Mouse (Mus musculus) limb, embryonic 12.5 days (tissue): ENCODE data around the gene CN725425. TPM values are rescaled to one million over a fixed set of nuclear protein-coding genes. Genes with fewer than 3 reads are reported as not detected.

Source experiments
- ATAC-seq: fragments of 200-750 bp; cut with Nextera tagmentation; 2 replicates; pipeline ENCODE4 v1.8.0; 2017; ENCODE audit warnings: low read depth, moderate TSS enrichment; ENCODE audit not compliant: insufficient number of reproducible peaks, insufficient read depth, low FRiP score, low TSS enrichment
- H3K27ac ChIP-seq: fragments of 300-500 bp; sonication (generic); 2 replicates; pipeline ENCODE4 v1.5.1; 2016; ENCODE audit warnings: mild to moderate bottlenecking, moderate library complexity
- H3K27me3 ChIP-seq: fragments of 300-500 bp; sonication (generic); 2 replicates; pipeline ENCODE4 v1.6.1; 2016; ENCODE audit warnings: mild to moderate bottlenecking, moderate library complexity
- H3K36me3 ChIP-seq: fragments of 300-500 bp; sonication (generic); 2 replicates; pipeline ENCODE4 v1.6.1; 2016; ENCODE audit warnings: mild to moderate bottlenecking, moderate library complexity
- H3K4me1 ChIP-seq: fragments of 300-500 bp; sonication (generic); replicated peaks from 2 replicates; pipeline ENCODE4 v1.6.1; 2016
- H3K4me2 ChIP-seq: fragments of 300-500 bp; sonication (generic); 2 replicates; pipeline ENCODE4 v1.6.1; 2016; ENCODE audit warnings: mild to moderate bottlenecking, moderate library complexity
- H3K4me3 ChIP-seq: fragments of 300-500 bp; sonication (generic); replicated peaks from 2 replicates; pipeline ENCODE4 v1.5.1; 2016; ENCODE audit warnings: mild to moderate bottlenecking
- H3K9ac ChIP-seq: fragments of 300-500 bp; sonication (generic); replicated peaks from 2 replicates; pipeline ENCODE4 v1.6.1; 2016; ENCODE audit warnings: mild to moderate bottlenecking, moderate library complexity
- H3K9me3 ChIP-seq: fragments of 300-500 bp; sonication (generic); 2 replicates; pipeline ENCODE4 v1.6.1; 2016; ENCODE audit warnings: mild to moderate bottlenecking, moderate library complexity
- WGBS: fragments of 180-500 bp; shearing (Covaris S2); methylation state at CpG from one replicate; pipeline ENCODE4 v1.1.7; 2016; 5-methylcytosine and 5-hydroxymethylcytosine counted together
- polyA plus RNA-seq: library from polyadenylated mRNA; unstranded; fragments of >200 nt; fragmentation: Nextera tagmentation; extraction: Ambion mirVana; gene quantifications from 2 replicates; pipeline ENCODE4 v1.2.1, GENCODE M21; 2016

CN725425 gene
- polyA plus RNA-seq, 1 experiment from 2014 or later = not detected

- no peak overlapping the region for H3K9ac ChIP-seq
- H3K27me3 ChIP-seq = no peaks in the 10 kb centered on the region
- H3K4me2 ChIP-seq = no peak overlapping the region
- no peaks in the 10 kb centered on the region for H3K4me1 ChIP-seq
- no peaks in the 10 kb centered on the region for H3K9me3 ChIP-seq
- no peak overlapping the region for H3K27ac ChIP-seq
- WGBS = 76% methylated on average over 15 of the region's 15 CpGs
- ATAC-seq = no peak
- H3K4me3 ChIP-seq = no peak overlapping the region
- no peaks in the 10 kb centered on the region for H3K36me3 ChIP-seq
These were observed 19.2 kb upstream of the CN725425 start for GRCm38 (mm10) chr15:91179911-91180622.

DNA sequence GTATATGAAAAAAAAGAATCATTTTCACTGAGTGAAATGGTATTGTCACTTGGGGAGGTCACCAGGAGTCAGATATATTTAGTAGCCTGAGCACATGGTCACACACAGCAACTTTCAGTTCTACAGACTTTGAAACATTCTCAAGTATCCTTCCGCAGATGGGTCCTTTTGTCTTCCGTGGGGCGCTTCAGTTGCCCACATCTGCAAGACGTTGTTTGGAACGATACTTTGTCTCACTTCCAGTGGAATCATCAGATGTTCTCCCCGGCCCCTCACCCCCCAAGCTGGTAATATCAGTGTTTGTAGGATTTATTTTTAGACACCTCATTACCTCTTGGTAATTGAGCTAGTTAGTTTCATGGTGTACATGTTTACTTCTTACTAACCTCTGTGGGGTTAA is 12.9 kb upstream of the CN725425 start:
- H3K4me2 ChIP-seq = no peak overlapping the region
- peaks cover 11% of the 10 kb centered on the region for H3K4me1 ChIP-seq
- no peaks in the 10 kb centered on the region for H3K36me3 ChIP-seq
- no peak overlapping the region for H3K9ac ChIP-seq
- H3K27me3 ChIP-seq = no peaks in the 10 kb centered on the region; the same call in 1 of the 2 replicates
- no peak for ATAC-seq
- H3K9me3 ChIP-seq = no peaks in the 10 kb centered on the region
- no peak overlapping the region for H3K27ac ChIP-seq
- 75% methylated on average over 6 of the region's 6 CpGs for WGBS
- no peak overlapping the region for H3K4me3 ChIP-seq

DNA sequence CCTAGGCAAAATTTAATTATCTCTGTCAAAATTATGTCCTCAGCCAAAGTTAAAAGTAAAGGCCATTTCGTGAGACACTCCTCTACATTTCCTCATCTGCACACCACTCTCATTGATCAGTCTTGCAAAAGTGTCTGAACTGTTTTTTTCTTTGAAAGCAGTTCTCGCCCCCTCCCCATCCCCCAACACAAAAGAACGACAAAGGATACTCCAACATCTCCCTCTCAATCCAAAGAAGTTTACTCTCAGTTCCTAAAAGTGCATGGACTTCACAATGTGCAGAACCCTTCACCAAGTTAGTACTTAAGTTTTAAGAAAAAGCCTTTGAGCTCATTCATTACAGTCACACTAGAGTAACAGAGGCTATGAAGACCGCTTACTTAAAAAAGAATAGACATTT is 9.3 kb upstream of the CN725425 start:
- Histone ChIP-seq H3K9ac (no peak overlapping the region), H3K4me3 (peak overlapping the region; percentile 41), H3K4me1 (peaks cover 11% of the 10 kb centered on the region), H3K36me3 (no peaks in the 10 kb centered on the region), H3K27me3 (no peaks in the 10 kb centered on the region; the same call in 1 of the 2 replicates), H3K27ac (no peak overlapping the region), H3K9me3 (no peaks in the 10 kb centered on the region), H3K4me2 (peak overlapping the region; percentile 60)
- WGBS = 31% methylated on average over 4 of the region's 4 CpGs
- no peak for ATAC-seq

DNA sequence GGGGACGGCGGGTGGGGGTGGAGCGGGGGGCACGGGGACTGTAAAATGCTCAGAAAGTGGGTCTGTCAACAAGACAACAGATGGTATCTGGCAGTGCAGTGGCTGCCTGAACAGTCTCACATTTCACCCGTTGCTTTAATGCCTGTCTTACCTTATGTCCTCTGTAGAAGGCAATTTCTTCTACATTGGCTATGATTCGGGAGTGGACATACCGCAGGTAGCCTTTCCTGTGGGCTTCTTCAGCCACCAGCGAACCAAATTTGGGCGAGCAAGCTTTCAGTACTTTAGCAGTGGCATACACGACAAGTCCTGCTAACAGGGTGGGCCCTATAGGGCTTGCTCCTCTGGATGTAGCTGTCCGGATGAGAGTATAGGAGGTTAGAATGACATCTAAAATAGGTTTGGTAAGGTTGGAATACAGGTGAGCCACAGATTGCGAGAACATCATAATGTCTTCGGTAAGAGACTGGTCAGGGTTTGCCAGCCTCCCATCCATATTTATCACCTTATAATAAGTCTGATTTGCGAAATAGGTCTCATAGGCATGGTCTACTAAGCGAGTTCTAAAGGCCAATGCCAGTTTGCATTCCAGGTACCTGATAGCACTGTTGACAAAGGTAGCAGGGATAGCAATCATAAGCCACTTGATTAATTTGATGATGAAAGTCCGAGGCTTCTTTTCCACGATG is 8.6 kb upstream of the CN725425 start:
- Histone ChIP-seq H3K27me3 (no peaks in the 10 kb centered on the region; the same call in 1 of the 2 replicates), H3K4me2 (peak overlapping the region; percentile 60), H3K36me3 (no peaks in the 10 kb centered on the region), H3K27ac (peak overlapping the region; percentile 79), H3K4me1 (peaks cover 11% of the 10 kb centered on the region), H3K9me3 (no peaks in the 10 kb centered on the region), H3K9ac (0 out of 2 replicates have a peak overlapping the region, but pooled peaks have one; percentile 18), H3K4me3 (peak overlapping the region; percentile 41)
- WGBS = 47% methylated on average over 17 of the region's 17 CpGs
- no peak for ATAC-seq

- Histone ChIP-seq H3K36me3 (no peaks in the 10 kb centered on the region), H3K4me3 (peak within 1 kb of the TSS; percentile 41), H3K9ac (peak within 1 kb of the TSS; percentile 42; the same call in 1 of the 2 replicates), H3K4me2 (peak within 1 kb of the TSS; percentile 60), H3K4me1 (peaks cover 11% of the 10 kb centered on the region), H3K27me3 (no peaks in the 10 kb centered on the region; the same call in 1 of the 2 replicates), H3K27ac (peak within 1 kb of the TSS; percentile 79), H3K9me3 (no peaks in the 10 kb centered on the region)
- under 1% methylated on average over 22 of the region's 22 CpGs for WGBS
- peak; percentile 93 for ATAC-seq
These were observed 7.7 kb upstream of the CN725425 start, which contains the start of gene Abcd2 for GRCm38 (mm10) chr15:91191412-91192222. Gene Abcd2, minus strand, starts transcription at chr15:91191799.

- H3K27ac ChIP-seq = peak overlapping the region; percentile 79
- H3K9ac ChIP-seq = peak overlapping the region; percentile 42; the same call in 1 of the 2 replicates
- H3K4me1 ChIP-seq = peaks cover 11% of the 10 kb centered on the region
- H3K36me3 ChIP-seq = no peaks in the 10 kb centered on the region
- no peaks in the 10 kb centered on the region for H3K9me3 ChIP-seq
- ATAC-seq = no peak; the same call in 1 of the 2 replicates
- peak overlapping the region; percentile 60 for H3K4me2 ChIP-seq
- no peaks in the 10 kb centered on the region; the same call in 1 of the 2 replicates for H3K27me3 ChIP-seq
- WGBS = 12% methylated on average over 7 of the region's 7 CpGs
- H3K4me3 ChIP-seq = peak overlapping the region; percentile 41
These were observed 7.1 kb upstream of the CN725425 start for GRCm38 (mm10) chr15:91192223-91192598.

DNA sequence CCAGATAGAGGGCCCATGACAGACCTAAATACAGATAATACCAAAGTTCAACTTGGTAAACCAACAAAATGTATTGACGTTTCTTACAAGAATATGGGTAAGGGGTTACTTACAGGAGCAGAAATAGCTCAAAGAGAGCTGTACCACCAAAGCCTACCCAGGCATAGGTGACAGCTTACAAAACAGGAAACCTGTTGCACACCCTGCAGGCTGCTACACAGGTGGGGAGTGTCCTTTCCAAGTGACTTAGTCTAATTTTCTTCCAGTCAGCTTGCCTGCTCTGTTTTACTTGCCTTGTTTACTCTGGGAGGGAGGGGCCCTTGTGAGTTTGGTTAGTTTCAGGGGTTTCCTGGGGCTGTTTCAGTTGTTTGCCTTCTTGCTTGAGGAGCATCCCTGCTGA is 1.5 kb downstream of the CN725425 start:
- Histone ChIP-seq H3K27ac (no peak overlapping the region), H3K9ac (no peak overlapping the region), H3K4me1 (no peaks in the 10 kb centered on the region), H3K4me3 (no peak overlapping the region), H3K36me3 (no peaks in the 10 kb centered on the region), H3K9me3 (no peaks in the 10 kb centered on the region), H3K4me2 (no peak overlapping the region), H3K27me3 (no peaks in the 10 kb centered on the region)
- no peak for ATAC-seq
- WGBS = 93% methylated on average over 1 of the region's 1 CpGs

- no peaks in the 10 kb centered on the region for H3K27me3 ChIP-seq
- H3K4me3 ChIP-seq = no peak overlapping the region
- ATAC-seq = no peak
- WGBS = 98% methylated on average over 1 of the region's 1 CpGs
- H3K9ac ChIP-seq = no peak overlapping the region
- no peak overlapping the region for H3K27ac ChIP-seq
- no peaks in the 10 kb centered on the region for H3K4me1 ChIP-seq
- H3K4me2 ChIP-seq = no peak overlapping the region
- no peaks in the 10 kb centered on the region for H3K36me3 ChIP-seq
- H3K9me3 ChIP-seq = no peaks in the 10 kb centered on the region
These were observed 3.2 kb downstream of the CN725425 start for GRCm38 (mm10) chr15:91202486-91202885.

DNA sequence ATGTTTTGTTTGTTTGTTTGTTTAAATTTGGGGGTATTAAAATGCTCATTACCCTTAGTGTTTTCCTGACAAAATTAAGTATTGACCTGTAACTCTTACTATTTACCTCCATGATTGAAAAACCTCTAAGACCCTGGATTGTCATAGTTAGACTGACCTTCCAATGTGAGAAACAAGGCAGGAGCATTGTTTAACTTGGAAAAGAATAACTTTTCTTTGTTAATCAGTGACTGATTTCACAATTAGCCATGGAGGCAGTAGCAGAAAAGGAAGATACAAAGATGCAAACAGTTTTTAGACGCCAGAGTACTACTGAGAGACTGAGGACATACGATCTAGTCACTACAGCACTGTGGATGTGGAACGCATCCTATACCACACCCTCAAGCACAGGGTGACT is 4.2 kb downstream of the CN725425 start:
- H3K9ac ChIP-seq = no peak overlapping the region
- no peak for ATAC-seq

DNA sequence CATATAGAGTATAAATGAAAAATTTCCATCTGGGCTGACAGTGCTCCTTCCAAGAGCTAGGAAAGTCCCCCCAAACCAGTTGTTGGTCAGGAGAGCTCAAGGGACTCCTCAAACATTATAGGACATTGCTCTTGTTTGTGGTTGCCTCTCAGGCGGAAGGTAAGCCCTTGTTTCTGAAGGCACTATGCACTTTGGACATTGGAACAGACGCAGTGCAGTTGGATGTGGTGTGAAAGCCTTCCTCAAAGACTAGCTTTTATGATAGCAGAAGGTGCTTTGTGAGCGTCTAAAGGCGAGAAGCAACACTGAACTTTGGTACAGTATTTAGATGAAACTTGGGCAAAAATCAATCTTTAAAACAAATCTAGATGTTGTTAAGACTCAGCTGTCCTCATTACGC is 7.2 kb downstream of the CN725425 start:
- no peak overlapping the region for H3K9ac ChIP-seq
- H3K4me3 ChIP-seq = no peak overlapping the region
- H3K27ac ChIP-seq = no peak overlapping the region
- H3K4me1 ChIP-seq = no peaks in the 10 kb centered on the region
- H3K36me3 ChIP-seq = no peaks in the 10 kb centered on the region
- H3K9me3 ChIP-seq = no peaks in the 10 kb centered on the region
- no peak overlapping the region for H3K4me2 ChIP-seq
- 86% methylated on average over 5 of the region's 5 CpGs for WGBS
- no peaks in the 10 kb centered on the region for H3K27me3 ChIP-seq
- ATAC-seq = no peak

More for the DNA sequence above, 4.2 kb downstream of the CN725425 start:
- Histone ChIP-seq H3K27ac (no peak overlapping the region), H3K4me3 (no peak overlapping the region), H3K4me1 (no peaks in the 10 kb centered on the region), H3K36me3 (no peaks in the 10 kb centered on the region), H3K27me3 (no peaks in the 10 kb centered on the region), H3K4me2 (no peak overlapping the region), H3K9me3 (no peaks in the 10 kb centered on the region)
- WGBS = 88% methylated on average over 3 of the region's 3 CpGs

GRCm38 (mm10) chr15:91237294-91237693 is 38.0 kb downstream of the CN725425 start:
- no peak overlapping the region for H3K27ac ChIP-seq
- H3K4me1 ChIP-seq = no peaks in the 10 kb centered on the region
- H3K9ac ChIP-seq = no peak overlapping the region
- no peak for ATAC-seq
- no peak overlapping the region for H3K4me3 ChIP-seq
- H3K36me3 ChIP-seq = no peaks in the 10 kb centered on the region
- H3K27me3 ChIP-seq = no peaks in the 10 kb centered on the region
- no peaks in the 10 kb centered on the region for H3K9me3 ChIP-seq
- 88% methylated on average over 5 of the region's 5 CpGs for WGBS
- no peak overlapping the region for H3K4me2 ChIP-seq
